Mouse (Mus musculus) lung, postnatal 0 days (tissue): ENCODE measurements around the gene Dnajb8.

Experiments
- CTCF ChIP-seq: IDR thresholded peaks from 2 replicates; pipeline ENCODE4 v1.5.1; 2016; ENCODE audit warnings: antibody characterized with exemption, mild to moderate bottlenecking
- EP300 ChIP-seq: IDR thresholded peaks from 2 replicates; pipeline ENCODE4 v1.6.1; 2016; ENCODE audit warnings: antibody characterized with exemption, mild to moderate bottlenecking, control low read depth

GRCm38 (mm10) chr6:88207403-88208033 lies 14.6 kb upstream of the Dnajb8 start:
- TF ChIP-seq CTCF = no peak
- TF ChIP-seq EP300 = no peak
